Mouse (Mus musculus) heart, embryonic 11.5 days (tissue): ENCODE measurements around the gene Syk. TPM values are rescaled to one million over a fixed set of nuclear protein-coding genes. Genes with fewer than 3 reads are reported as not detected.

Source experiments
- ATAC-seq: fragments of 200-750 bp; cut with Nextera tagmentation; replicated peaks from 2 replicates; pipeline ENCODE4 v1.8.0; 2017; ENCODE audit warnings: moderate library complexity; ENCODE audit not compliant: insufficient number of reproducible peaks, low FRiP score, low TSS enrichment
- H3K27ac ChIP-seq: fragments of 300-500 bp; sonication (generic); 2 replicates; pipeline ENCODE4 v1.5.1; 2014; ENCODE audit warnings: mild to moderate bottlenecking, low read depth, low read length
- H3K27me3 ChIP-seq: fragments of 300-500 bp; sonication (generic); 2 replicates; pipeline ENCODE4 v1.6.1; 2014; ENCODE audit warnings: mild to moderate bottlenecking, low read length, mixed read lengths; ENCODE audit not compliant: control insufficient read depth, insufficient read depth
- H3K36me3 ChIP-seq: fragments of 300-500 bp; sonication (generic); 2 replicates; pipeline ENCODE4 v1.6.1; 2014; ENCODE audit warnings: mild to moderate bottlenecking, low read length, moderate library complexity, mixed read lengths; ENCODE audit not compliant: control insufficient read depth, insufficient read depth
- H3K4me1 ChIP-seq: fragments of 300-500 bp; sonication (generic); 2 replicates; pipeline ENCODE4 v1.6.1; 2014; ENCODE audit warnings: low read length; ENCODE audit not compliant: control insufficient read depth, insufficient read depth
- H3K4me2 ChIP-seq: fragments of 300-500 bp; sonication (generic); 2 replicates; pipeline ENCODE4 v1.6.1; 2014; ENCODE audit warnings: mild to moderate bottlenecking, moderate library complexity
- H3K4me3 ChIP-seq: fragments of 300-500 bp; sonication (generic); 2 replicates; pipeline ENCODE4 v1.5.1; 2014; ENCODE audit warnings: low read depth, low read length
- H3K9ac ChIP-seq: fragments of 300-500 bp; sonication (generic); 2 replicates; pipeline ENCODE4 v1.6.1; 2014; ENCODE audit warnings: mild to moderate bottlenecking, low read depth, low read length, moderate library complexity
- H3K9me3 ChIP-seq: fragments of 300-500 bp; sonication (generic); replicated peaks from 2 replicates; pipeline ENCODE4 v1.6.1; 2016; ENCODE audit warnings: low read length; ENCODE audit not compliant: control insufficient read depth
- WGBS: fragments of 180-500 bp; shearing (Covaris S2); extraction: QIAGEN DNeasy Blood & Tissue Kit; methylation state at CpG from one replicate; pipeline ENCODE4 v1.1.7; 2014; ENCODE audit not compliant: insufficient replicate concordance; 5-methylcytosine and 5-hydroxymethylcytosine counted together
- polyA plus RNA-seq: library from polyadenylated mRNA; unstranded; fragments of >200 nt; fragmentation: Nextera tagmentation; extraction: Ambion mirVana; gene quantifications from 2 replicates; pipeline ENCODE4 v1.2.1, GENCODE M21; 2014

The Syk gene
- polyA plus RNA-seq, 1 experiment from 2014 or later = 6.4 TPM

DNA sequence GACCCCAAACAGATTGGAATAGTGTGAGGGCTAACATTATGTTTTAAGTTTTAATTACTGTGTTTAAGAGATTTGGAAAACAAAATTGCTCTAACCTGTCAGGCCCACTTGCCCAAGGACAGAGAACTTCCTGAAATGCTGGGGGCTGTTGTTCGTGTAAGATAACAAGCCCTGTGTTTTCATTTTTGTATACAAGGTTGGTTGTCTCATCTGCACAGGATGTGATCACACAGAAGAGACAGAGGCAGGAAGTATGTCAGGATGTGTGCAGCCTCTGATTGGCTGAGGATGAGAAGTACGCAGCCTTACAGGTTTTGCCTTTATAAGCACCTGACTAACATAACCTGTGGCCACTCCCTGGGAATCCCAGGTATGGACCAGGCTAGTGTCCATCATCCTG, 8.7 kb upstream of the Syk start:
- no peak overlapping the region for H3K27ac ChIP-seq
- H3K9me3 ChIP-seq = no peaks in the 10 kb centered on the region
- H3K9ac ChIP-seq = no peak overlapping the region
- no peaks in the 10 kb centered on the region for H3K36me3 ChIP-seq
- H3K4me1 ChIP-seq = peaks cover 27% of the 10 kb centered on the region
- no peaks in the 10 kb centered on the region for H3K27me3 ChIP-seq
- WGBS = 74% methylated on average over 2 of the region's 2 CpGs
- no peak for ATAC-seq
- H3K4me2 ChIP-seq = no peak overlapping the region
- H3K4me3 ChIP-seq = no peak overlapping the region

DNA sequence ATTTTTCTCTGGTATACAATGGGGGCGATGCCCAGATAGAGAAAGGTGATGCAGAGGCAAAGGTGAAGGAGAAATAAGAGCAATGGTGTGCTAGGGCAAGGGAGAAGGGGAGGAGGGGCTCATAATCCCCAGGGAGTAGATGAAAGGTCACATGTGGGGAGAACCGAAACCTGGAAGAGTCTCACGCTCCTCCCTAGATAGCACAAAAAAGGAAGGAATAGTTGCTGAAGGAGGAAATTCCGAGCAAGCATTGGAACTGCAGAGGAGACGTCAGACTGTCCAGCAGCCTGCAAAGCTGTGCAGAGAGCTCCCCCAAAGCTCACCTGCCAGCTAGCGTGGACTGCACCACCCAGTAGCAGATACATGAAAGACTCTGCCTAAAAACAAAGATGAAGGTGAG, 7.5 kb upstream of the Syk start:
- peaks cover 27% of the 10 kb centered on the region for H3K4me1 ChIP-seq
- H3K9me3 ChIP-seq = no peaks in the 10 kb centered on the region
- no peak overlapping the region for H3K27ac ChIP-seq
- 65% methylated on average over 6 of the region's 6 CpGs for WGBS
- no peak overlapping the region for H3K9ac ChIP-seq
- H3K4me3 ChIP-seq = no peak overlapping the region
- no peaks in the 10 kb centered on the region for H3K27me3 ChIP-seq
- ATAC-seq = no peak
- H3K4me2 ChIP-seq = no peak overlapping the region
- no peaks in the 10 kb centered on the region for H3K36me3 ChIP-seq

DNA sequence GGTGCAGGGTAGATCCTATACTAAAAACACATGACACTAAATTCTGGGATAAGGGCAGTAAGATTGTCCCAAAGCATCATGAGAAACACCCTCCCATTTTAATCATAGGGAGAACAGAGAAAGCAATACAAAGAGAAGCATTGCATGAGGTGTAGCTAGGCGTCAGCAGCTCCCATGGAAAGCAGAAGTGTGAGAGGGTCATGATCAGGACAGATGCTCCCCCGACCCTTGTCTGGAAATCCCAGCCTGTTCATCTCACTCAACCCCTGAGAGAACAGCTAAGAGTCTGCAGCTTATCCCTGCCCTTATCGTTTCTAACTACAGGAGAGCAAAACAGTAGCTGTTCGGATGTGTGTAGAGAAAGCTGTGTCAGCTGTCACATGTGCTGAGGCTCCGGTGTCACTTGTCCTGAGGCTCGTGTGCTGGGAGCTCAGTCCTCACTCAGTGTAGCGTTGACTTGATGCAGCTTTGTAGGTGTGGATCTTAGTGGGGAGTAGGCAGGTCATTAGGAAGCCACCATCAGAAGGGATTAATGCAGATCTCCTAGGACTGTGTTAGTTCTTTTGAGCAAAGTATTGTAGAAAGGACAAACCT, 6.9 kb upstream of the Syk start:
- peak overlapping the region; percentile 18; the same call in 1 of the 2 replicates for H3K27ac ChIP-seq
- H3K36me3 ChIP-seq = no peaks in the 10 kb centered on the region
- no peaks in the 10 kb centered on the region for H3K9me3 ChIP-seq
- H3K9ac ChIP-seq = no peak overlapping the region
- no peak overlapping the region for H3K4me3 ChIP-seq
- 27% methylated on average over 7 of the region's 7 CpGs for WGBS
- no peak overlapping the region for H3K4me2 ChIP-seq
- no peak for ATAC-seq
- H3K27me3 ChIP-seq = no peaks in the 10 kb centered on the region
- H3K4me1 ChIP-seq = peaks cover 27% of the 10 kb centered on the region

- Histone ChIP-seq H3K4me1 (peaks cover 27% of the 10 kb centered on the region), H3K4me3 (no peak overlapping the region), H3K4me2 (peak overlapping the region; percentile 19; the same call in 1 of the 2 replicates), H3K27me3 (no peaks in the 10 kb centered on the region), H3K9ac (peak overlapping the region; percentile 10; the same call in 1 of the 2 replicates), H3K9me3 (no peaks in the 10 kb centered on the region), H3K36me3 (no peaks in the 10 kb centered on the region), H3K27ac (peak overlapping the region; percentile 87)
- no peak for ATAC-seq
- WGBS = 30% methylated on average over 10 of the region's 10 CpGs
Measured at GRCm38 (mm10) chr13:52576841-52577240, 6.1 kb upstream of the Syk start.

DNA sequence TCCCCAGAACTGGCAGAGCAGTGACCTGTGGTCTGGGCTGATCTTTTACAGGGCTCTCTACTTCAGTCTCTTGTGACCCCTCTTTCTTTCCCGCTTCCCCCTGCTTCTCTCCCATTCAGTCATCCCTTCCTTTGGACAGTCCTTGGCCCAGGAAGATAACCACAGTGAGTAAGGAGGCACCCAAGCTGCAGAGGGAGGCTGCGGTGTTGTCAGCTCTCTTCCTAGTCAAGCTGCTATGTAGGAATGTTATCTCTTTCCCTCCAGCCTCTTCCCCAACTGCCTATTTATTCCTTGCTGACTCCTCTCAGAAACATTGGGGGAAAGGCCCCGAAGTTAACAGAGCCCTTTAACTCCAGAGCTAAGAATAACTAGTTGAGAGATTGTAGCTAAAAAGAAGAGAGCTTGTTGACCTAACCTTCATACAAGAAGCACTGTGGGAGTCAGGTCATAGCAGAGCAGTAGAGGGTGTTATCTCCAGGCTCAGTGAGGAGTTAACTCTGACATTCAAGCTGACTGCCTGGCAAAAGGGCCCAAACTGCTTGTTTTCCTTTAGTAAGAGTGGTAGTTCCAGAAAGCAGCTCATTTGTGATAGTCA, 5.5 kb upstream of the Syk start:
- no peak for ATAC-seq
- Histone ChIP-seq H3K27ac (peak overlapping the region; percentile 87), H3K27me3 (no peaks in the 10 kb centered on the region), H3K4me2 (peak overlapping the region; percentile 19), H3K36me3 (no peaks in the 10 kb centered on the region), H3K4me1 (peaks cover 27% of the 10 kb centered on the region), H3K9me3 (no peaks in the 10 kb centered on the region), H3K9ac (peak overlapping the region; percentile 10; the same call in 1 of the 2 replicates), H3K4me3 (no peak overlapping the region)
- 16% methylated on average over 3 of the region's 3 CpGs for WGBS

- H3K27me3 ChIP-seq = no peaks in the 10 kb centered on the region
- peak overlapping the region; percentile 87 for H3K27ac ChIP-seq
- no peak overlapping the region for H3K4me3 ChIP-seq
- H3K9ac ChIP-seq = no peak overlapping the region
- peaks cover 27% of the 10 kb centered on the region for H3K4me1 ChIP-seq
- no peaks in the 10 kb centered on the region for H3K9me3 ChIP-seq
- 0 out of 2 replicates have a peak, but pooled peaks have one; percentile 67 for ATAC-seq
- peak overlapping the region; percentile 19 for H3K4me2 ChIP-seq
- 21% methylated on average over 4 of the region's 4 CpGs for WGBS
- H3K36me3 ChIP-seq = no peaks in the 10 kb centered on the region
Measured at GRCm38 (mm10) chr13:52577939-52578338, 5.0 kb upstream of the Syk start.

DNA sequence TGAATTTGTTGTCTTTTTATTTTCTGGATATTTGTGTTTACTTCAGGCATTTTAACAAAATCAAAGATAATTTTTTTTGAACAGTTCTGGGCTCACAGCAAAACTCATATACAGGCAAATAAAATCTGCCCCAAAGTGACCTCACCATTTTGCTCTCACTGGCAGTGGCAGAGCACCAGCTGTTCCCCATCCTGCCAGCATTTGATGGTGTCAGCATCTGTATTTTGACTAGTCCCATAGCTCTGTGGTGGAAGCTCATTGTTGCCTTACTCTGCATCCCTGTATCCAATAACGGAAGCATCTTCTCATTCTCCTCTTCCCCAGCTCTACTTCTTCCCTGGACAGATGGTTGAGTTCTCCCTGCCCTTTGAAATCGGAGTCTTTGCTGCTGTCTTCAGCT, 4.2 kb upstream of the Syk start:
- peaks cover 27% of the 10 kb centered on the region for H3K4me1 ChIP-seq
- no peak for ATAC-seq
- 62% methylated on average over 2 of the region's 2 CpGs for WGBS
- H3K27me3 ChIP-seq = no peaks in the 10 kb centered on the region
- H3K4me2 ChIP-seq = no peak overlapping the region
- H3K4me3 ChIP-seq = no peak overlapping the region
- H3K36me3 ChIP-seq = no peaks in the 10 kb centered on the region
- H3K9me3 ChIP-seq = no peaks in the 10 kb centered on the region
- no peak overlapping the region for H3K27ac ChIP-seq
- H3K9ac ChIP-seq = no peak overlapping the region

DNA sequence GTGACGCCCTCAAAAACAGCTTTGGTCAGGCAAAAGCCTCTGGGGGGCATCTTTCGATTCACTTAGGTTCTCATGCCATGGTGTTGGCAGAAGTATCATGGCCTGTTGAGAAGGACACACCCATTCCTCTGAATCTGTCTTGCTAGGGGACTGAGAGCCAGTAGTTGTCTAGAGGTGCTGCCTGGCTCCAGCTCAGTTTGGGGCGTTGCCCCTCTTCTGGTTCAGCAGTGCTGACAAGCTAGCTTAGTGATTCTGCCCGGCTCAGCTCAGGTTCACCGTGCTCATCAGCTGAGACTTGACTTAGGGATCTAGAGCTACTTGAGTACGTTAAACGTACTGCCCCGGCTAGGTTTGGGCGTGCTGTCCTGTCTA, 481 bp upstream of the Syk start:
- 0 out of 2 replicates have a peak, but pooled peaks have one; percentile 29 for ATAC-seq
- Histone ChIP-seq H3K27ac (no peak overlapping the region), H3K4me1 (0 out of 2 replicates have a peak, but pooled peaks cover 7% of the 10 kb centered on the region), H3K27me3 (no peaks in the 10 kb centered on the region), H3K36me3 (no peaks in the 10 kb centered on the region), H3K4me3 (peak overlapping the region; percentile 69), H3K9me3 (no peaks in the 10 kb centered on the region), H3K9ac (peak overlapping the region; percentile 79), H3K4me2 (peak overlapping the region; percentile 81)
- 18% methylated on average over 9 of the region's 9 CpGs for WGBS
